Mouse (Mus musculus) regulatory T cell (primary cell): ENCODE results near the gene Gm49337.

Experiments used
- in situ Hi-C: fragments of 300-600 bp; cut with MboI, MseI; formaldehyde crosslinking; loops from one replicate; pipeline ENCODE4 v1.15.1; 2025; ENCODE audit warnings: high pct_unique_total_duplicates

Gm49337 gene

GRCm38 (mm10) chr4:116322127-116322526, 148.9 kb downstream of the Gm49337 start:
- in situ Hi-C loops: no loop called here

- in situ Hi-C loops: no loop called here
These were observed 156.1 kb downstream of the Gm49337 start for GRCm38 (mm10) chr4:116329256-116329655.

GRCm38 (mm10) chr4:116336294-116336693, 163.1 kb downstream of the Gm49337 start:
- in situ Hi-C loops: no loop called here

DNA sequence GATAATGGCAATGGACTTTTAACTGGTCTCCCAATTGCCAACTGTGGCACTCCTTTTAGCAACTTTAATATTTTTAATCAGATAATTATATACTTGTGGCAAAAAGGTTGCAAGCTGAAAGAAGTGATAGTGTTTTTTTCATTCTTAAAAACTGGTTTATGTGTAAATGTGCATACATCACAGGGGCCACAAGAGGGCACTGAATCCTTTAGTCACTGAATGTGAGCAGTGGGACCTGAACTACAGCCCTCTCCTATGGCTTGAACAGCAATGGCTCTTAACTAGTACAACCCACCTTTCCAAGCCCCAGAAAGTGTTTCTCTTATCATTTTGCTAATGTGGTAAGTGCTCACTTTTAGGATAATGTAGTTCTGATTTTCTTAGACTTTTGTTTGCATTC, 168.9 kb downstream of the Gm49337 start:
- in situ Hi-C loops: loop anchor here (10.0 kb wide), 1 partner anchor 93 kb away; no protein-coding TSS in a partner anchor
